Mouse (Mus musculus): Measurements from ENCODE around the gene Naa38.

The Naa38 gene

GRCm38 (mm10) chr11:69414421-69415326 lies 19.4 kb downstream of the Naa38 start:
- DNase-seq (ENCODE audit: low spot score), result no peak

GRCm38 (mm10) chr11:69415327-69415667 lies 20.0 kb downstream of the Naa38 start:
- peak; percentile 70 for DNase-seq (ENCODE audit: low spot score)

- DNase-seq (ENCODE audit: low spot score), result peak; percentile 79
Measured at GRCm38 (mm10) chr11:69415668-69416451, 20.6 kb downstream of the Naa38 start.

GRCm38 (mm10) chr11:69416509-69416908 lies 21.2 kb downstream of the Naa38 start:
- DNase-seq (ENCODE audit: low spot score), result no peak

DNA sequence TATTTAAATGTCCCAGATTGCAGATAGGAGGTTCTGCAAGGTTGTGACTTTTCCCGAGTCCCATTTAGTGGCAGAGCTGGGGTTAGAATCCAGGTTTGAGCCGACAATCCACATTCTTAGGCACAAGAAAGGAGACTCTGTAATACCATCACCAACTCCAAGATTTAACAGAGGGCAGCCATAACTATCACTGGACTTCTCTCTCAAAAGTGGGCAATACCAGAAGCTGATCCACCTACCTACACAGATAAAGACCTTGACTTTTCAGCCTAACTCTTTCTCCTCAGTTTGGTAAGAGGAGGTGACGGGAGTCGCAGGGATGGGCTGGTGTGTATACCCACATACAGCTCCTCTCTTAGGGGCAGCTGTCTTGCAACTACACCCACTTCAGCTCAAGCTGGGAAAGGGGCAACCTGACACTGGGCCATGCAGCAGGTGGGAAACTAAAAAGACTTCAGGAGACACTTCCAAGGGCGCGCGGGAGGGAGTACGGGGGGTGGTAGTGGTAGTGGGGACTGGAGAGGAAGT lies 21.7 kb downstream of the Naa38 start:
- no peak for DNase-seq (ENCODE audit: low spot score)

DNA sequence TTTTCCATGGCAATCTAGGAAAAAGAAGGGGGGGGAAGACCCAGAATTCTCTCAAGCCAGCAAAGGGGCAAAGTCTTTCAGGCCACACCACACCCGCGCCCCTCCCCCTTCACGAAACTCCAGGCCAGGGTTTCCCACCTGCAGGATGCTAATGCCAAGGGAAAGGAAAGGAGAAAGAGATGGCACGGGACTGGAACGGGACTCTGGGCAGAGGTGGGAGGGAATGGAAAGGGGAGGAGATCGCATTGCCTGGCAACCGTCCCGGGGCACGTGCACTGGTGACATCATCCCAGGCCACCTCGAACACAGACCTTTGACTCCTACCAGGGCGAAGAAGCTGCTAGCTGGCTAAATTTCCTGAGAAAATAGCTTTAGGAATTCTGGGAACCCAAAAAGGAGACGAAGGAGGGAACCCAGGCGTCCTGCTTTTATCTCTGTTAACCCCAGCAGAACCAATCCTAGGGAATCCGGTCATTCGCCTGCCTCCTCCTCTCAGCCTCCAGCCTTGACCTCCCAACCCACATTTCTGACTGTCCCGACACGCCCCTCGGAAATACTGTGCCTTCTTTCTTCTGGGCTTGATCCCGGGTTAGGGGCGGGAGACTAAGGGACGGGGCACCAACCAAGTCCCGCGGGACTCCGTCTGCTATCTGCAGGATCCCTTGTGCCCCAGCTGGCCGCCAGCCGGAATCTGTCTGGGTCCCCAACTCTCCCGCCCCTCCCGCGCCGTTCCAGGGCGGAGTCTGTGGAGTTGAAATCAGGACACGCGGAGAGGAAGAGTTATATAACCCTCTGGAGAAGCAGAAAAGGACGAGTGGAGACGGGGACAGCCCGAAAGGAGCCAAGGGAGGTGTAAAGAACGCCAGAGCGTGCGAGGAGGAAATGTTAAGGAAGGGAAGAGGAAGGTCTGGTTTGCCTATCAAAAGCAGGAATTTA lies 22.4 kb downstream of the Naa38 start:
- DNase-seq (ENCODE audit: low spot score), result peak; percentile 93

DNA sequence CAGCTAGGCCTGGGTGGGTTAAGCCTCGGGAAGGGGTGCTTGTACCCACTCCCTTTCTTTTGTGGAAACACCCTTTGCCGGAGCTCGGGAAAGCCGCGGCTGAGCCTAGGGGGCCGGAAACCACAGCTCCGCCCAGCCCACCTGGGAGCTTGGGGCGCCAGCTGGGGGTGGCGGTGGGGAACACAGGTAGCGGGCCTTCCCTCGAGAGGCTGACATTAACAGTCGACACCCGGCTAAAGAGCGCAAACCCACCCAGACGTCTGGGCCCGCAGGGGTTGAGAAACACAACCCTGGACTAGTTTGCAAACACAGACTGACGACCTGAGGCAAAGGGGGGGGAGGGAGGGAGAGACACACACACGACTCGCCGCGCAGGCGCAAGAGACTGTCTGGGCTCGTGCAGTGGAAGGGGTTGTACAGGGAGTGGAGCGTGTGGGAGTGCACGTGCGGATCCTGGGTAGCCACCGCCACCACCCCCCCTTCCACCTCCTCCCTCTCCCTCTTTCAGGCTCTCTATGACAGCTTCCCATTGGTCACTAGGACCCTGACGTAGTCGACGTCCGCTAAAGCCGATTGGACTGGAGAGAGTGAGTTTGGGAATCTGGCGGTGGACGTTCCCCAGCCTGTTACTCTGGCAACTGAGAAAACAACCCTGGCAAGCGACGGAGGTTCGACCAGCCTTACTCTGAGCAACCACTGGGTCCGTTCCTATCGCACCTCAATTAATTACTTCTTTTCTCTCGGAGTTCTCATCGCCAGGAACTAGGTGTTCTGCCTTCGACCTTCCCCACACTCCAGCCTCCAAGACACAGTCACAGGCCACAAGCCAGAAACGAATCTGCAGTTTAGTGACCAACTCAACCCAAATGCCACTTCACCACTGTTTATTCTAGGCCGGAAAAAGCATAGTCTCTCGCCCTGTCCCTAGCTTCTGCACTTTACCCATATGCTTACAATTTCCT lies 23.5 kb downstream of the Naa38 start:
- DNase-seq (ENCODE audit: low spot score), result peak; percentile 96

- peak; percentile 9 for DNase-seq (ENCODE audit: low spot score)
Measured at GRCm38 (mm10) chr11:69419443-69419812, 24.1 kb downstream of the Naa38 start.

DNA sequence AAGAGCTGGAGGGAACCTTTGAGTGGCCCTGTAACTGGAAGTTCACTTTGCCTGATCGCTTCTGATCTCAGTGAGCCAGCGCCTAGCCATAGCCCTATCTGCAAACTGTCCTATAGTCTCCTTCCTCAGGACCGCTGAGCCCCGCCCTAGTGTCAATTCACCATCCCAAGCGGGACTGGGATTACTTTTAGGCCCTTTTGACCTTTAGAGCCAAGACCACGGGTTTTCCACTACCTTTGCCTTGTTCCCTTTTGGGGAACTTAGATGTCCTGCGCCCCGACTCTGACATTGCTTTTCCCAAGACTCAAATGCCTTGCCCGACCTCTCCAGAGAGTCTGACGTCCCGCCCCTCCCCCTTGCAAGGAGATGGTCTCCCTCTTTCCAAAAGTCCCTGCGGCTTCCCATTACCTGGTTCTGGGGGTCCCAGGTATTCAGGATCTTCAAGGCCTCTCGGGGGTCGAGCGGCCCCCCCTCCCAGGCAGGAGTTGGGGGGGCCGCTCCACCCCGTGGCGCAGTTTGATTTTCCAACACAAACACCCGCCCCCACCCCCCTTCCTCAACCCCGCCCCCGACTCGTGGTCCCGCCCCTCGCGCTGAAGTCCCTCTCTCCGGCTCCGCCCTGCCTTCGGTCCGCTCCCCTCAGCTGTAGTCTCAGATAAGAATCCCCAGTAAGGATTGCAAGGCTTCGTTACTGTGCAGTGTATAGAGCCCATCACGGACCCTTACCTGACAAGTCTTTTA lies 24.7 kb downstream of the Naa38 start:
- peak; percentile 40 for DNase-seq (ENCODE audit: low spot score)

GRCm38 (mm10) chr11:69420554-69421000 lies 25.3 kb downstream of the Naa38 start:
- no peak for DNase-seq (ENCODE audit: low spot score)

DNA sequence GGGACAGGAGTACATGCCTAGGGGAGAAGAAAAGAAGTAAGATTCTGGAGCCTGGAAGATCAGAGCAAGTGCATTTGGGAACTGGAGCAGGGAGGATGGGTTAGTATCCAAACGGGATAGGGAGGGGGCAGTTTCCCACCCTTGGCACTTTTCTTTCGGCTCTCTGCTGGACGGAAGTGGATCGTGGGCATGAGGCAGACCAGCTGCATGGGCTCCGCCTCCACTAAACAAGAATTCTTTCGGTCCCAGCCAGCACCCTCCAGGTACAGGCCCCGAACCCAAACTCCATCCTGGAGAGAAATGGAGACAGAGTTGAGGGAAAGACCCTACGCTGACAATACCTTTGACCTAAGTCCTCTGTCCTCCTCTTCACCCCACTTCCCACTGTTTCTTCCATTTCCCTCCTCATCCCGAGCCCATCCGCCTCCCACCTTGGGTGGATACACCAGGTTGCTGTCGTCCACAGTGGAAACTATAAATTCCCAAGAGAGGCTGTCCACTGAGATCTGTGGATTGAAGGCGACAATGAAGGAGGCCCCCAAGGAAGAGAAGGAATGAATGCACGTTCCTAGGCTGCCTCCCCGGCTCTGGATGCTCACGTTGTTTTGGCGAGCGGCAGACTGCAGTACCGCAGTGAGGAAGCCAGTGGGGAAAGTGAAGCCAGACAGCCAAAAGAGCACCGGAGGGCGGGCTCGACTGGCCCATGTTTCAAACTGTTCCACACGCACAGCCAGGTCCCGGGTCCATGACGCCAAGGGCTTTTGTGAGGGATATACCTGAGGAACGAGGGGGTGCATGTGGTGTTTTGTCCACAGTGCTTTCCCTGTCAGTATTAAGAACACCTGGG lies 26.1 kb downstream of the Naa38 start:
- no peak for DNase-seq (ENCODE audit: low spot score)

GRCm38 (mm10) chr11:69422842-69423241 lies 27.6 kb downstream of the Naa38 start:
- DNase-seq (ENCODE audit: low spot score), result no peak

- no peak for DNase-seq (ENCODE audit: low spot score)
Measured at GRCm38 (mm10) chr11:69423885-69424284, 28.6 kb downstream of the Naa38 start.

DNA sequence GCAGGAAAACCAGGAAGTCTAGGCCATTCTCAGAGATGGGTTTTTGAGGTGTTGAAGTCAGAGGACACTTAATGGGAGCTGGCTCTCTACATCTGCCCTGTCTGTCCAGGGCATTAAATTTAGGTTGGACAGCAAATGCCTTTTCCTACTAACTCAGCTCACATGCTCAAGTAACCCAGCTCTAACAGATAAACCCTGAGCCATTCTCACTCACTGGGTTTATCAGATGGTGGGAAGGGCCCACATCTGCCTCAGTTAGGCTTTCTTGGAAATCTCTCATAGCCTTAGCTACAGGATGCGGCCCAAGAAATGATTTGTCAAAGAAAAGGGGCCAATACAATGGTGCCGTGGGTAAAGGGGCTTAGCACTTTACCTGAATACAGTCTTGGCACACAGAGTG lies 31.0 kb downstream of the Naa38 start:
- no peak for DNase-seq (ENCODE audit: low spot score)

DNA sequence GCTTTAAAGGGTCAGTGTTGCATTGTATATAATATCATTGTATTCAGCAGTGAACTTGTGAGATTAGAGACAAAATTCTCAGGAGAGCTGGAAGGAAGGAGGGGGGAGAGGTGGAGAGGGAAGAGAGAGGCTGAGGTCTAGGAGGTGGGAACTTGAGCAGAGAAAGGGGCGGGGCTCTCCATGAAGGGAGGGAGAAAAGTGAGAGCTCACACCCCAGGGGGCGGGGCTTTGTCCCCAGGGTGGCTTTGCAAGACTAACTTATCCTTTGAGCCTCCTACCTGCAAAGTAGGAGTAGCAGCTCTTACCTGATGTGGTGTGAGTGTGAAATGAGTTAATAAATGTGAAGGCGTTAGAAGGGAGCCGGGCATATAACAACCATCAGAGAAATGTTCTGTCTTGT lies 33.5 kb downstream of the Naa38 start:
- no peak for DNase-seq (ENCODE audit: low spot score)

- DNase-seq (ENCODE audit: low spot score), result no peak
Measured at GRCm38 (mm10) chr11:69429313-69429712, 34.0 kb downstream of the Naa38 start.

DNA sequence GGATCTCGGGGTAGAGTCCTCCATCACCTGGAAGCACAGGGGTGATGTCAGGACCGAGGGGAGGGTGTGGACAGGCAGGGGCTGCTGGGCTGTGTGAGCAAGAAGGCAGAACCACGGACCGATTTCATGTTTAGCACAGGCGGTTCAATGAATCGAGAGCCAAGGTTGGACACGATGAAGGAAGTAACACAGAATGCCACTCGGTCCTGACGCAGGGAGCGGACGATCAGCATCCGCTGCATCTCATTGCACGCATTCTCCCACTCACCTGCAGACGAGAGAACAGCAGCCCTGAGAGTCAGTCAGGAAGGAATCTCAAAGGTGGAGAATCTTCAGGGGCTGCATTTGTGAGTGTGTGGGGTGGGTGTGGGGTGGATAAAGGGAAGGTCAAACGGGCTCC lies 35.3 kb downstream of the Naa38 start:
- no peak for DNase-seq (ENCODE audit: low spot score)

DNA sequence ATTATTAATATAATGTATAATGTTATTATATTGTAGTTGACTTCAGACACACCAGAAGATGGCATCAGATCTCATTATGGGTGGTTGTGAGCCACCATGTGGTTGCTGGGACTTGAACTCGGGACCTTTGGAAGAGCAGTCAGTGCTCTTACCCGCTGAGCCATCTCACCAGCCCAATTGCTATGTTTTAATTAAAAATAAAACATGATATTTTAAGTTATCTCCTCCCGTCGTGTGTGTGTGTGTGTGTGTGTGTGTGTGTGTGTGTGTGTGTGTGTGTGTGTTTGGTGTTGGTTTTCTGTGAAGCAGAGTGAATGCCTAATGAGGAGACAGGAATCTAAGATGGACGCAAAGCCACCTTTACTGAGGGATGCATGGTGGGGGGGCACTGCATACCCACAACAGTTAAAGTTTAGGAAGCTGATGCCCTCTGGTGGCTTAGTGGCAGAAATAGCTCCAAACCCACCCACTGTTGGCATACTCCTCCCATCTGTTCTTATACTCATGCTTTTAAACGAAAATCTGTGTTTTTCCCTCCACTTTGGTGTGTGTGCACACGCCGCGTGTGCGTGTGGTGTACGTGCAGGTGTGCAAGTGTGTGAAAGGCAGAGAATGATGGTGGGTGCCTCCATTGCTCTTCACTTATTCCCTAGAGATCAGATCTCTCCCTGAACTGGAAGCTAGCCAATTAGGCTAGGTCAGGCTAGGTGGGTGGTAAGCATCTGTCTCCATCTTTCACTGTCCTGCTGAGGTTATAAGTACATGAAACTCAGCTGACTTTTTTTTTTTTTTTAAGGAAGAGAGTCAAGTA lies 36.7 kb downstream of the Naa38 start:
- peak; percentile 72 for DNase-seq (ENCODE audit: low spot score)

Data from ovary, adult 18-20 months (tissue).